Mouse (Mus musculus) lung, postnatal 14 days (tissue): ENCODE data around the gene Mcm10.

Experiments
- DNase-seq: peaks from one replicate; pipeline ENCODE4 v3.0.0; 2021

The Mcm10 gene

DNA sequence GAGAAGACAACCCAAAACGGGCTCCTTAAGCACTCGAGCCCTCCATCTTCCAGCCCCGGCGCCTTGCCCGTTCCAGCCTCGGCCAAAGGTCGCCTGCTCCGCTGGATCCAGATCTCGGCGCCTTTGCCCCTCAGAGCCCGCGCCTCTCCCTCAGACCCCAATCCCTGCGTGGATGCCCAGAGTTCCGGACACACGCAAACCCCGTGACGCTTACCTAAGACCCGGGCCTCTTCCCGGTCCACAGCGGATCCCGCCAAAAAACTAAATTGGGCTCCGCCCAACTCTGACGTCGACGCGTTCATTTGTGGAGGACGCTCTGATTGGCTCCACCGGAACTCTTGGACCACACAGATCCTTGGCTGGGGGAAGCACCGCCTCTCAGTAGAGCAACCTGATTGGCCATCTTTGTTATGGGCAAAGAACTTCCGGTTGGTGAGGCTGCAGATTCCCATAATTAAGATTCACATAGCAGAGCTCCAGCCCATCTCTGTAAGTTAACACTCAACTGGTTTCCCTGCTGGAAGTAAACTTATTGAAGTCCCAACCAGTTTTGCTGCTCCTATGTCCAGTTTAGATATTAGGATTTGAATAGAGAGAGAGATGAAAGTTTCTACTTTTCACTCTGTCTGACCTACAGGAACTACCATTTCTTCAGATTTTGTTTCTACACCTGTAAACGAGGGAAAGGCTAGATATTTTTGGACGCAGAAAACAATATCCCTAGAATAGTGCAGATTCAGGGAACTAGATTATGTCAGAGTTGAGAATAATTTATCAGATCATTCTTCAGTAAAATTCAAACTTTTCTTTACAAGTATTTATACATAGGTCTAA is at the start of gene Mcm10:
Gene Mcm10 (minus strand): TSS at position 301 of the 834 bp plus-strand sequence.
- DNase-seq, result peak; percentile 94

DNA sequence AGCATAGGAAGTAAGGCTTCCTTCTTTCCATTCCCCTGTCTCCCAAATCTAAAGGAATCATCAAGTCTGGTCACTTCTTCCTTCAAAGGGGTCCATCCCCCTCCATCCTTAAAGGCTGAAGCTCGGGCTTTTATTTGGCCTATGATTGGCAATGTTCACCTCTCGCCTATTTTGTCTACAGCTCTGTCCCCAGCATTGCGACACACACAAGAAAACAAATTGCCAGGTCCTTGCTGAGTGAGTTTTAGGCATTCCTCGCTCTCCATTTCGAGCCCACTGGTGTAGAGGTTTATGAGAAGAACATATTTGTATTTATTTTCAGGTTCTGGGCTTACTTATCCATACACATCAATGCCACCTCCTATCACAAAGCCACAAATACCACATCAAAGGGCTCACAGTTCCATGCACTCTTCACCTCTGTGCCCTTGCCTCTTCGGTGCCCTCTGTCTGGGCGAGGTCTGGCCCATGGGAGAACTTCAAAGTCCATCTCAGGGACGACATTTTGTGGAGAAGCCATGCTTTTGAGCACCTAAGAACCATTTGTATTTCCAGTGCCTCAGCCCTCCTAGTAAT is 48.6 kb upstream of the Mcm10 start:
- DNase-seq, result no peak

DNA sequence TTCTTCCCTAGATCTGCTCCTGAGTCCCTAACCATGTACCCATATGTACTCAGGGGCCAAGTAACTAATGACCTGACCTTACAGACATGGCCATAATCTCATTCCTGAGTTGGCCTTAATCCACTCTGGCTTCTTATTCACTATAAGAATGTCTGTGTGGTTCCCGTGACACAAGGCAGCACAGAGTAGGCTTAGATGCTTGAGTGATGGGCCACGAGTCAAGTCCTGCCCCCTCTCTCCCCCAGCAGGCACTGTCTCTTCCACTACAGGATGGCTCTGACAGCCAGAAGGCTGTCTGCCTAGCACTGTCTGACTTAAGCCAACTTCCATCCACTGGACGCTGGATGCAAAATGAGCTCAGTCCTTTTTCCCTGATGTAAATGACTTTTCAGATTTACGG is 47.4 kb upstream of the Mcm10 start:
- DNase-seq, result no peak

DNA sequence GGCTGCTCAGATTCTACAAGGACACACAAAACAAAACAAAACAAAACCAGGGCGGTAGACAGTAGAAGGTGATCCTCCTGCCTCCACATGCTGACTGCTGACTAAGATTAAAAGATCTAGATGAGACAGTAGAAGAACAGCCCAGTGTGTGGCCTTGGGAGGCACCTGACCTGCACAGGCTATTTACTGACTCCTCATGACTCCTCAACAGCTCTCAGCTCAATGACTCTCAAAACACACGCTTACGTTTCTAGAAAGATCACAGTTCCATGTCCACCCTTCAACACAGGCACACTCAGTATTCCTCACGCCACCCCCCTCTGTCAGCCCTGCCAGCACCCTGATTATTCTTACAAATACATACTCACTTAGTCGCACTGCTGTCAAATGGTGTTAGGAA is 45.8 kb upstream of the Mcm10 start:
- DNase-seq, result peak; percentile 20

DNA sequence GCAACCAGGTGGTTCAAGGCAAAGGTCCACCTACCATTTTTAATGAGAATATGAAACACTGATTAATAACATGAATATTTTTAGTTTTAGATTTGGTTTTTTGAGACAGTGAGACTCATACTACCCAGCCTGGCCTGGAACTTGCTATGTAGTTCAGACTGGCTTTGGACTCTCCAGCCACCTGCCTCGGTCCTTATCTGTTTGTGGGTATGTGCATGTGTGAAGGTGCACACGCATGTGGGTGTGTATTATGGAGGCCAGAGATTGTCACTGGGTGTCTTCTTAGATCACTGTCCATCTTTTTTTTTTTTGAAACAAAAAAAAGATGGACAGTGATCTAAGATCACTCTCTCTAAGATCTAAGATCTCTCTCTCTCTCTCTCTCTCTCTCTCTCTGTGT is 38.0 kb upstream of the Mcm10 start:
- DNase-seq, result no peak

DNA sequence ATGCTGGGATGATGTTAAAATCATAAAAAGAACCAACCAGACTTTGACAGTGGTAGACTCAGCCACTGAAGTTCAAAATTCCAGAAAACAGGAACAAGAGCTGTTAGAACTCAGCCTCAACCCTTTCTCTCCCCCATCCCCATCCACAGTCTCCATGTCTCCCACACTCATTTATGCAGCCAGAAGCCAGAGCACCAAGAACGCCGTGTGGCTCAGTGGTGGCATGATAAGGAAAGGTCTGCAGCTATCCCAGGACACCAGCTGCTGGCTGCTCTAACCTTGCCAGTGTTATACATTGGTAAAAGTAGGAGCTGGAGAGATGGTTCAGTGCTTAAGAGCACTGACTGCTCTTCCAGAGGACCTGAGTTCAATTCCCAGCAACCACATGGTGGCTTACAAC is 34.4 kb upstream of the Mcm10 start:
- no peak for DNase-seq

DNA sequence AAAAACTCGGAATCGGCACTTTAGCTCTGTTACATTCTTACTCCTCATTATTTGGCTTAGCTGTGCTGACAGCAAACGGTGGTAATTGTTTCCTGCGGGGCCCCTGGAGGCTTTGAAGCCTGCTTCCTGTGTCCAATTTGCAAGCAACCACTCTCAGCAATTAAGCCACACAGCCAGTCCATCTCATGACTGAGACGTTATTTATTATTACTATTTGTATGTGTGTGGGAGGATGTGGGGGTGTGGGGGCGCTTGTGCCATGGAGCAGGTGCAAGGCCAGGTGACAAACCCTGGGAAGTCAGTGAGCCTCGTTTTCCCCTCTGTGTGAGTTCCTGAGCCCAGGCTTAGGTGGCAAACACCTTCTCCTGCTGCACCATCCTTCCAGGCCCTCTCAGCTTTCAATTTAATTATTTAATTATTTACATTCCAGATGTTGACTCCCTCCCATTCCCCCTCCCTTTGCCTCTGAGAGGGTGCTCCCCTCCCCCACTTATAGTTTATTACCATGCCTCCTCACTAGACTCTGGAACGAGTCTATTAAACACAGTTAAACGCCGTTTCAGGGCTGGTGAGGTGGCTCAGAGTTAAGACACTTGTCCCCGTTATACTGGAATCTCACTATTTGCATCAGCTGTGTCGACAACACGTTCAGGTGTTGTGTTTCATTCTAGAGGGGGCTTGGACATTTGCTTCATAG is 32.8 kb upstream of the Mcm10 start:
- no peak for DNase-seq

DNA sequence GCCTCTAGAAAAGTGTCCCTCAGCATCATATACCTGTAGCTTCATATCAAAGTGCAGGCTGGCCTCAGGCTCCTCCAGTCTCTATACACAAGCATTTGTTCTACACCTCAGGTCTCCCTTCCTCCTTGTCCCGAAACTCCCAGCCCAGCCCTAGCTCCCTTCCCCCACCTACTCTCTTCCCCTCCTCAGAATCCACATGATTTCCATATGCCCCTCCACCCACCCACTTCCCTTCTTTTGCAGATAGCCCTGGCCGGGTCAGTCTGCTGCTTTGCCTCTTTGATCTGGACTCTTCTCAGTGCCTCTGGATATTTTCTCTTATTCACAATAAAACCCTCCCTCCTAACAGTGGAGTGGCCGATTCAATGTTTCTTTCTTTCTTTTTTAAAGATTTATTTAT is 31.7 kb upstream of the Mcm10 start:
- DNase-seq, result no peak

DNA sequence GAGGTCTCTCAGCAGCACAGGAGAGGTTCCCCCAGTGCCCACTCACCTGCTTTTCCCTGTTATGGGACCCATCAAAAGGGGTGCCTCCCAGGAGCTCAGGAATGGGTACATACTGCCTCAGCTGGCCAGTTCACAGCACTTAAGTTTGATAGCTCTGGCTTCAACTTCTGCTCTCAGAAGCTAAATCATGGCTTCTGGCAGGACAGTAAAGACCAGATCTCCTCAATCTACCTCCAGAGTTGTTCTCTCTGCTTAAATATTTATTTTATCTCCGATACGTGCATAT is 30.8 kb upstream of the Mcm10 start:
- DNase-seq, result no peak

DNA sequence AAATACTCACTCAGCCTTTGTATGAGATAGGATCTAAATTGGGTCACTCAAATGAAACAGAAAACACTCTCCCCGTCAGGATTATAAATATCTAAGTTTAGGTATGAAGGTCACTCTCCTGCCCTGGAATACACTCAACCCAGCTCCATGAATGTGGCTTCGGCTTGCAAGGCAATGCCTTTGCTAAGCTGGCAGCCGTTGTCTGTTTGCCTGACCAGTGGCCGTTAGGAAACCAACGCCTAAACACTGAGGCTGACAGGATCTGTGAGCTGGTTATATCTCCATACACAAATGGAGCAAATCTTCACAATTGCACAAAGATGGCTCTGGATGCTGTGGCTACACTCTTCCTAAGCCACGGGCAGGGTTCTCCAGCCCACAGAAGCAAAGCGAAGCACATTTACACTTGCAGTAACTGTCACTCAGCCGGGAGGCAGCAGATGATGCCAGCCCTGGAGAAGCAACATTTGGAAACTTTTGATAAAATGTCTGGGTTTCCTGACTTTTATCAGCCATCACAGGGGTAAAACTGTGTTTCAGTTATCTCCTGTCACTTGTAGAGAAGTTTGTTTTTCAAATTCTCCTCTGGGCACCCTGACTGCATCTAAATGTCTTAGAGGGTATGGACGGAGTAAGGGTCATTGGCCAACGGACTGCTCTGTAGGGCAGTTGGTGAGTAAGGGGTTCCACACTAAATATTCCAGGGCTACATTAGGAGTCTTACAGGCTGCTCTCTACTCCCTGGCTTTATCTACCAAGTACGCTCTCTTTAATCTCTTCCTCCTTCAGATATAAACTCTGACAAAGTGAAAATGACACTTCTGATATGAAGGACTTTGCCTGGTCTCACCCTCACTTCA is 30.3 kb upstream of the Mcm10 start:
- no peak for DNase-seq

DNA sequence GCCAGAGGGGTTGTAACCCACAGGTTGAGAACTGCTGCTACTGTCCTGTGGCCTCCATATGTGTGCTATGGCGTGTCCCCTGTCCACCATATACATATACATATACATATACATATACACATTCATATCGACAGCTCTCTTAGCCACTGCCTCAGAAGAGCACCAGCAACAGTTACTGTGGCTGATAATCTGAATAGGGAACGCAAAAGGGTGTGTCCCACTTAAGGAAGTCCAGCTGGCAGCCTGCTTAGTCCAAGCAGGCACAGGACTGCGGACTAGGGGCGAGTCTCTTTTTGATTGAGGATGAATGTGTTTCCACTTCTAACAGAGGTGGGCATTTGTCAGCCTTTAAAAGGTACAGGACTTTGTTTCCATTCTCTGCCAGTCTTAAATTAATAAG is 29.3 kb upstream of the Mcm10 start:
- DNase-seq, result no peak

DNA sequence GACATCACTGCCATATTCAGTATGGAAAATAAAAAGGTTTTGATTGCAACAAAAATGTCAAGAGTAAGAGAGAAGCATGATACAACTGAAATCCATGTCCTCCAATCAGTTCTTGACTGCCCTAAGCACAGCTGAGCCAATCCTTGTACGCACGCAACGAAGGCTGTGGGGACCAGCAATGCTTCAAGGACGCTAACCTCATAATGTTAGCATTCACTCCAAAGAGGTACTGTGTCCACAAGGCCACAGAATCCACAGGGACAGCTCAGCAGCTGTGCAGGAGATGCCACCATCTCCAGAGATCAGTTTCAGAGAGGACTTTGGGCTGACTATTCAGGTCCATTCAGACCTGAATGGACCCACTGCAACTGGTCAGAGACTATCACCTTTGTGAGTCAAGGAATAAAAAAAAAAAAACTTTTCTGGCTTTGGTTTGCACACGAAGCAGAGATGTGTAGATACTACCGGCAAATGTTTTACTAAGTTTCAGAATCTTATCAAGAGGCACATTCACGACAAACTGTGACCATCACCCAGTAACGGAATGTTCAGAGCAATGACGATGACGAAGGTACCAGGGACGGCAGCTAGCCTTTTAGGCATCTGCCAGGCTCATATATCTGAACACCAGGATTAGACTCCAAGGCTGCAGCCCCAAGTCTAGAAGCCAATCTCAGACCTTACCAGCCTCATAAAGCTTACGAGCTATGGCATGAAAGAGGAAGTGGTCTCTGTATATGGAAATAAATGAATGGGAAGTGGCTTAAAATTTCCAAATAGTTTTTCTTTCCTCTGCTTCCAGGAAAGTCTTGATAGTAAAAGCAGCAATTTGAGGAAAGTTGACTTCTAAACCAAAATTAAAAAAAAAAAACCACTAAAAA is 27.9 kb upstream of the Mcm10 start:
- DNase-seq, result no peak

DNA sequence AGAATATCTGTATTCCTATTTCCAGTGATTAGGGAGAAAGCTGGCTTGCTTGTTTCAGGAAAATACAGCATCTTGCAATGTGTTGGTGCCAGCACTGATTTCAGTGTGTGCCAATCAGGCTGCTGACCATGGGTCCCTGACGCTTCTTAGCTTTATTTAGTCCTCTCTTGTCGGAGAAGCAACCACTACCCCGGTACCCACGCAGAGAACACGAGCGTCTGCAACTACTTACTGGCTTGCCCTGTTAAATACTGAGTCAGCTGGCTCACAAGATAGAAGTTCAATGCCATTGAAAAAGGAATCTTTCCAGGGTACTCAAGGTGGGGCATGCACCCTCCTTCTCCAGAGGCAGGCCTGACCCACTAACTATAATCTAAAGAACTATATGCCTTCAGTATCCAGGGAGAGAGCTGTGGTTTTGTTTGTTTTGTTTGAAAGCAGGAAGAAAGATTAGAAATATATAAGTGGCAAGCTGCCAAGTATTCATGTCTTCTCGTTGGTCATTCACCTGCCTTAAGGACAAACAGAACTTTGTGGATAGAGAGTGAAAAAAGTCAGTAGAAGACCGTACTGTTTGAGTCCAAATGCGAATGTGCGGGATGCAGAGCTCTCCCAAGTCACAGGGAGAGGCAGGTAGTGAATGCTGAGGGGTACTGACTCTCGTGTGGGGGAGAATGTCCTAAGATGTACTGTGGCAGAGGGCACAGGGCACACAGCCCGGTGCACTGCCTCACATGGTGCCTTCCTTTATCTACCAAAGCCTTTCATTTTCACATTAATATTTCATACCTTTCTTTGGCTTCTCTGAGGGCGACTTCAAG is 27.0 kb upstream of the Mcm10 start:
- no peak for DNase-seq

DNA sequence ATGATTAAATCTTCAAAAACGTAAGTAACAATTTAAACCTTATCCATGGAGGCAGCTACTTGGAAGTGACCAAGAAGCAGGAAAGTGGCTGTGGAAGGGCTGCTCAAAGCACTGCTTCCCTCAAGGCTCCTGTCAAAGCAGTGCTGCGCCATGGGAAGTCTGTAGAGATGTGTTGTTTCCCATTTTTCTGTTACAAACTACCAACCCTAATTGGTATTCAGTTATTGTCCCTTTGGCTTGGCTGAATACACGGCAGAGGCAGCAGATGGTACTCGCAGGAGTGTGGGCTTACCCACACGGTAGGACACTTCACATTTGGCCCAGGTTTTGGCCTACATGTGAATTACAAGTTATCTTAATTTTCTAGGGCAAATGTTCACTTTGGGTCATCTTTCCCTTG is 25.7 kb upstream of the Mcm10 start:
- DNase-seq, result no peak

DNA sequence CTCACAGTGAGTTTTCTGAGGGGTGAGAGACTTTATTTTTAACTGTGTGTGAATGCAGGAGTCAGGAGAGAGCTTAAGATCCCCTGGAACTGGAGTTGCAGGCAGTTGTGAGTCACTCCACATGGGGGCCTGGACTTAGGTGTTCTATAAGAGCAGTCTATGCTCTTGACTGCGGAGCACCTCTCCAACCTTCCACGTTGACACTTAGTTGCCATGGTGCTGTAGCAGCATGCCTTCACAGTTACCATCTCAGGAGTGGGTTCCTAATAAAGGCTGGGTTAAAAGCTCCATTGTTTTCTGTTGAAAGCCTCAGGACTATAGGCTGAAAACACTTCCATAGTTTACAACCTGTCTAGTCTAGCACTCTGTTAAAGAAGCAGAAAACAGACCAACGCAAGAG is 24.8 kb upstream of the Mcm10 start:
- peak; percentile 43 for DNase-seq

DNA sequence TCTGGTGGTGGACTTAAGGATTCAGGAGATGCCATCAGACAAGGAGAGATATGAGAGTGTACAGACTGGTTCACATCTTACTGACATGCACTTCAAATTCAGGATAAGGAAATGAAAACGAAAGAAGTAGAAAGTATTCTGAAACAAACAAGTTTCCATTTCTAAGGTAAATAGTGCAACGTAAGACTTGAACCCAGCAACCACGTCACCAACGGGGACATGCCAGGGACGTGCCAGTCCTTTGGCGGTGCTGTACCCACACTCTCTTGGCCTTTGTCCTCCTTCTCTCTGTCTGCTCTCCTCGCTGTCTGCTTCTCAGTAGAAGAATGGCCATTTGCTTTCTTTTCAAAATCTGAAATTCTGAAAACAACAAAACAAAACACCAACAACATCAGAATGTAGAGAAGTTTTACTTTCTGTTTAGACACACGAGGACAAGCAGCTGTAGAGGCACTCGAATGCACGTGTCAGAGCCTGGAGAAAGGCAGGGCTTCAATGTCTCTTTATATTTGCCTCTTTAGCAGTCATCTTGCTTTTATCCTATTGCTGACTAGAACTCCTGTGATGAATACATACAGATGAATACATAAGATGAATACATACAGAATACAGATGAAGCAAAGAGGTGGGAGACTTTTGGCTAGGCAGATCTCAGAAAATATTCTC is 24.0 kb upstream of the Mcm10 start:
- no peak for DNase-seq

DNA sequence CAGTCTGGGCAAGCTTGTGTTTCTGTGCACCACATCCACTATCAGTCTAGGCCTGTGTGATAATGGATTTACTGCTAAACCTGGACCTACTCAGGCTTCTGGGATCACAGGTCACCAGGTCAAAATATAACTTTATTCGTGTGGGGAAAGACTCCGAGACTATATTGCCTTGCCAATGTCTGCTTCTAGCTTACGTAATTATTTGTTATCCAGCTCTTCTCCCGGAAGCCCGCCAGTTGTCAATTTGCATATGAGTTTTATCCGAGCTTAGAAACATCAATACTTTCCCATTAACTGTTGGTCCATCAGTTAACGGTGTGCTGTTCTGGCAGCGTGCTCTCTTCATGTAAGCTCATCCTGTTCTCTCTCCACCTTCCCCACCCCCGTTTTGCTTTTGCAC is 22.6 kb upstream of the Mcm10 start:
- no peak for DNase-seq

DNA sequence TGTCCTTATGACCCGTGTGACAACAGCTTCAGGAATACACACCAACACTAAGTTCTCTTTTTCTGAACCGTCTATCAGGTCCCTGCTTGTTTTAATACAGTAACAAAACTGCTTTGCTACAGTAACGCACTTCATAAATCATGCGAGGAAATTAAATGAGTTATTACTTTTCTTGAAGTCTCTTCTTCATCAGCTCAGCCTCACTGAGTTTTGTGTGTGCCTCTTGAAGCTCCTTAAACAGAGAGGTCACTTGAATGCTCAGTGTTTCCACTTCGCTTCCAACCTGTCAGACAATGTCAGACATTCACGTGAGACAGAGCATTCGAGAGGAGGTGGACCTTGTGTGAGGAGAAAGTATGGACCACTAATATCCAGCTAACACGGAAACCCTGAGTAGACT is 22.2 kb upstream of the Mcm10 start:
- no peak for DNase-seq

DNA sequence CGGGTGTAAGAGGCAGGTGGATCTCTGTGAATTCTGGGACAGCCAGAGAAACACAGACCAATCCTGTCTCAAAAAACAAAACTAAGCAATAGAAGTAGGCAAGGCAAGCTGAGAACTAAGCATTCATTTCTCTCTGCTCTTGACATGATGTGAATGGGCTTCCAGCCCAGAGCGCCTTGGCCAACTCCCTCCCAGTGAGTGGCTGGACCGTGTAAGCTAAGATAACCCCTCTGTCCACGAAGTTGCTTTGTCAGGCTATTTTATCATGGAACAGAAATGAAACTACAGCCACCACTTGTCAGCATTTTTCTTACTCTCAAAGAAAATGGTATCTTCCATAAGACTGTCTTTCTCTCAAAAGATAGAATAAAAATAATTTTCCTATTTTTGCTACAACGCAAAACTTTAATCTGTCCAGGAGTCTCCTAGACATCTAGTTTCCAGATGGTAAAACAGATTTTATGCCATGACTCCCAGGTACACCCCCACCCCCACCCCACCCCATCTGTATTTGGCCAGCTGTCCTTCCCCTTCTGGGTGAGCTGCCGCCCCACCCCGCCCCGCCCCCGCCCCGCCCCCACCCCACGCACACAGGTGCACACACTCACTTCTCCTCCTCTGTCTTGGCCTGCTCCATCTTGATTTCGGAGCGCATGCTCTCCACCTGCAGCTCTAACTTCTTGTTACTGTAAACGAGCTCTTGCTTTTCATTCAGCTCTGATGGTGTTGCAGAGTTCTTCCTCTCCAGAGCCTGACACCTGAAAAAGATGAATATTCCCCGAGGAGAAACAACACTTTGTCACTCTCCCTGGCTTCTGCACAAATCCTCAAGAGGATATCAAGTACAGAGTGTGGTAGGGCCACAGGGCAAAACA is 21.2 kb upstream of the Mcm10 start:
- DNase-seq, result no peak

DNA sequence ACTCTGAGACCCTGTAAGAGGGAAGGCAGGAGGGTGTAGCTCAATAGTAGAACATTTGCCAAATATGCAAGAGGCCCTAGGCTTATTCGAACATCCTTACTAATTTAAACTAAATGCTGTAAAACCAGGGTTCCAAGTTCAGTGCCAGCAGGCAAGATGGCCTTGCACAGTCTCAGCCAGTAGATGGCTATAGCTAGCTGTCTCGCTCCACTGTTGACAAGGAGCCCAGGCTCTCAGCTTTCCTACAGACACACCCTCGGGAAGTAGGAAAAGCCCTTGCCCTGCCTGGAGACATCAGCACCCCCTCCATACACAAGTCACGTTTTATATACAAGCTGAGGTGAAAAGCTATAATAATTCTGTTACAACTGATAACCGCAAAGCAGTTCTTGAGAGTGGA is 20.1 kb upstream of the Mcm10 start:
- no peak for DNase-seq
